Mouse (Mus musculus) brain, embryonic 14.5 days (tissue): Measurements from ENCODE around the gene Ankub1.

Source experiments
- CTCF ChIP-seq: fragments of 200-500 bp; IDR thresholded peaks from 2 replicates; pipeline ENCODE4 v1.5.1; 2012; ENCODE audit warnings: inconsistent platforms, mild to moderate bottlenecking, moderate library complexity, borderline replicate concordance; ENCODE audit not compliant: insufficient read depth, insufficient read length; ENCODE audit errors: extremely low read depth
- POLR2A ChIP-seq: fragments of 200-500 bp; IDR thresholded peaks from 2 replicates; pipeline ENCODE4 v1.6.1; 2012; ENCODE audit warnings: mild to moderate bottlenecking, inconsistent platforms, borderline replicate concordance; ENCODE audit not compliant: poor library complexity, insufficient read depth, insufficient read length, severe bottlenecking; ENCODE audit errors: extremely low read depth

DNA sequence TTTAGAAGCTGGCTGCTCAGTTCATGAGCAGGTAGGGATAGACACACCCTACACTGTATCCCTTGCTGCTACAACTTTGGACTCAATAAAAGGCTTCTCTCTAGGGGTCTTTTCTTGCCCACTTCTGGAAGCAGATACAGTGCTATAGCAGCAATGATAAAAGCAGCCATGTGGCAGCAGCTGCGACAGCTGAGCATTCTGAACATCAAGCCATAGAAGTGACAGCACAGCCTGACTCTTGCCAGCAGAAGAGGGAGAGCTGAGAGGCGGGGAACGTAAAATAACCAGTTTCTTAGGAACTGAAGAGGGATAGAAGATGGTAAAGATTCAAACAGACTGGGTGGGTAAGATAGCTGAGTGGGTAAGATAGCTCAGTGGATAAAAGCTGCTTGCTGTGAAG, 40.1 kb downstream of the Ankub1 start:
- no peak for TF ChIP-seq POLR2A
- TF ChIP-seq CTCF: no peak
